Mouse (Mus musculus) liver, postnatal 0 days (tissue): ENCODE data around the gene Olfr15.

Experiments
- CTCF ChIP-seq: sonication (generic); IDR thresholded peaks from 2 replicates; pipeline ENCODE4 v1.5.1; 2016; ENCODE audit warnings: antibody characterized with exemption, low read depth
- EP300 ChIP-seq: IDR thresholded peaks from 2 replicates; pipeline ENCODE4 v1.6.1; 2016; ENCODE audit warnings: antibody characterized with exemption, low read depth, mild to moderate bottlenecking

GRCm38 (mm10) chr16:3820202-3820601 lies 10.5 kb upstream of the Olfr15 start:
- TF ChIP-seq CTCF (no peak), EP300 (no peak)
